Comparison of ENCODE assay signal across 10 mouse cellular contexts in the genomic region with DNA sequence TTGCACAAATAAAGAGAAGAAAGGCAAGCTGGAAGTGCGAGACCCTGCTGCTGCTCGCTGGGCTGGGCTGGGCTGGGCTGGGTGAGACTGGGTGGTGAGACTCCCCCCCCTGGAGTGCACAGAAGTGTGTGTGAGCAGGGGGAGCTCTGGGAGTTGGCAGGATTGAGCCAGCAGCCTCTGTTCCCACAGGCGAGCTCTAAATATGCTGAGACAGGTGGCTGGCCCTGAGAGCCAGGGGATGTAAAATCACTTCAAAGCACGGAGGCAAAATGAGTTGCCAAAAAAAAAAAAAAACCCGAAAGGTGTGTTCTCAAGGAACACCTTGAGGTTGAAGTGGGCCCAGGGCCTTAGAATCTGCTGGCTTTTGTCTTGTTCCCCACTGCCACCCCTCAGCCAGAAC. TPM values are rescaled to one million over a fixed set of nuclear protein-coding genes. Genes with fewer than 3 reads are reported as not detected.
DNase-seq lines count a peak whose midpoint lies in the region; ATAC-seq and TF ChIP-seq lines count a peak whose summit lies in the region.
"Had no signal": no experiment of that assay in that cellular context is flagged by ENCODE, and none has a peak within 500 bp of the region (broad histone marks: within the 10 kb centered on the region; RNA-seq: fewer than 3 reads in every experiment).

No protein-coding gene starts in this region.

- no peaks in the 10 kb centered on the region for H3K9me3 ChIP-seq in limb, embryonic 12.5 days
- H3K9me3 ChIP-seq in limb, embryonic 10.5 days (replicated peaks), result no peaks in the 10 kb centered on the region
- H3K9me3 ChIP-seq in limb, embryonic 14.5 days (ENCODE audit: control insufficient read depth, low read length), result no peaks in the 10 kb centered on the region

- H3K9ac ChIP-seq in limb, embryonic 12.5 days (replicated peaks), result no peak overlapping the region
- 0 out of 2 replicates have a peak overlapping the region, but pooled peaks have one; percentile 21 for H3K9ac ChIP-seq in limb, embryonic 14.5 days (ENCODE audit: low read depth, low read length, severe bottlenecking)
- H3K9ac ChIP-seq: lung, embryonic 14.5 days had no signal

- 66% methylated on average over 5 of the region's 5 CpGs for WGBS in limb, embryonic 12.5 days
- WGBS in limb, embryonic 10.5 days, result 78% methylated on average over 5 of the region's 5 CpGs
- WGBS in limb, embryonic 14.5 days, result 55% methylated on average over 5 of the region's 5 CpGs

- no peak for TF ChIP-seq POLR2A in limb, embryonic 14.5 days (IDR thresholded peaks at IDR 0.05; ENCODE audit: borderline replicate concordance, extremely low read depth, insufficient read depth, insufficient read length)

- no peaks in the 10 kb centered on the region; the same call in 1 of the 2 replicates for H3K4me1 ChIP-seq in limb, embryonic 12.5 days (replicated peaks)
- peaks cover 19% of the 10 kb centered on the region for H3K4me1 ChIP-seq in limb, embryonic 10.5 days
- peaks cover 10% of the 10 kb centered on the region; the same call in 1 of the 2 replicates for H3K4me1 ChIP-seq in limb, embryonic 14.5 days (ENCODE audit: control insufficient read depth, insufficient read depth, low read length)

- no peak overlapping the region for H3K4me3 ChIP-seq in limb, embryonic 12.5 days (replicated peaks)
- H3K4me3 ChIP-seq in limb, embryonic 10.5 days, result no peak overlapping the region
- no peak overlapping the region for H3K4me3 ChIP-seq in limb, embryonic 14.5 days (replicated peaks; ENCODE audit: low read length)

- peak; percentile 63 for DNase-seq in gastrocnemius, adult 18-20 months (ENCODE audit: low spot score)
- no peak for DNase-seq in gastrocnemius, postnatal 4 days (ENCODE audit: low spot score in 2 of 2)
- DNase-seq in limb, embryonic 10.5 days (ENCODE audit: low spot score), result no peak
- peak; percentile 68 to 70 for DNase-seq in cerebellum, postnatal 36 days
- DNase-seq in limb, embryonic 14.5 days (ENCODE audit: low spot score), result no peak
- DNase-seq in testis, postnatal 10 days (ENCODE audit: low spot score), result no peak
- no peak for DNase-seq in adrenal gland, adult 8-10 months
- DNase-seq: kidney, postnatal 25 days; lung, embryonic 14.5 days had no signal

- H3K27me3 ChIP-seq in limb, embryonic 12.5 days, result no peaks in the 10 kb centered on the region
- H3K27me3 ChIP-seq in limb, embryonic 10.5 days (ENCODE audit: low read depth, poor library complexity, severe bottlenecking), result no peaks in the 10 kb centered on the region
- no peaks in the 10 kb centered on the region for H3K27me3 ChIP-seq in limb, embryonic 14.5 days (ENCODE audit: control insufficient read depth, insufficient read depth, low read length)

- peaks cover 56% of the 10 kb centered on the region for H3K36me3 ChIP-seq in limb, embryonic 12.5 days
- peaks cover 66% of the 10 kb centered on the region for H3K36me3 ChIP-seq in limb, embryonic 10.5 days
- H3K36me3 ChIP-seq in limb, embryonic 14.5 days (ENCODE audit: control insufficient read depth, insufficient read depth, low read length), result peaks cover 53% of the 10 kb centered on the region

- no peak for ATAC-seq in limb, embryonic 12.5 days (ENCODE audit: insufficient number of reproducible peaks, insufficient read depth, low FRiP score, low TSS enrichment, low read depth)
- no peak for ATAC-seq in limb, embryonic 14.5 days (ENCODE audit: low FRiP score, low read depth)

- H3K4me2 ChIP-seq in limb, embryonic 12.5 days, result no peak overlapping the region
- no peak overlapping the region for H3K4me2 ChIP-seq in limb, embryonic 14.5 days (replicated peaks; ENCODE audit: low read depth, low read length, severe bottlenecking)
- H3K4me2 ChIP-seq: lung, embryonic 14.5 days had no signal

- H3K27ac ChIP-seq in limb, embryonic 12.5 days, result peak overlapping the region; percentile 59; the same call in 1 of the 2 replicates
- H3K27ac ChIP-seq in limb, embryonic 10.5 days, result no peak overlapping the region
- peak overlapping the region; percentile 33; the same call in 1 of the 2 replicates for H3K27ac ChIP-seq in limb, embryonic 14.5 days (replicated peaks; ENCODE audit: low read depth, low read length)

RNA-seq across cellular contexts. Expression of a gene that starts 7.3 kb away (rescaled TPM):
- 10 to 100 TPM; 43.9 to 44.1 TPM for total RNA-seq in gastrocnemius, adult 18-20 months (2021)
- 10 to 100 TPM; 47.4 to 49.3 TPM for total RNA-seq in gastrocnemius, postnatal 4 days (2021)
- 122 and 125 TPM in 2 replicates for polyA plus RNA-seq in limb, embryonic 12.5 days (2016; fragmentation: Nextera tagmentation; extraction: Ambion mirVana)
- 128 and 132 TPM in 2 replicates for polyA plus RNA-seq in limb, embryonic 10.5 days (2016; fragmentation: Nextera tagmentation; extraction: Ambion mirVana)
- polyA plus RNA-seq in limb, embryonic 14.5 days (2012; rRNA removed), result 98.1 and 116 TPM in 2 replicates
- 110 and 117 TPM in 2 replicates for polyA plus RNA-seq in limb, embryonic 14.5 days (2014; fragmentation: Nextera tagmentation; extraction: Ambion mirVana)
- 10 to 100 TPM; 62.7 to 88.9 (median 78.0) TPM for total RNA-seq in adrenal gland, adult 8-10 months (2022)

RNA-seq across cellular contexts. Expression of a gene that starts 22.1 kb away (rescaled TPM):
- total RNA-seq in gastrocnemius, adult 18-20 months (2021), result 100 to 1,000 TPM; 162 to 171 TPM
- 100 to 1,000 TPM; 191 to 194 TPM for total RNA-seq in gastrocnemius, postnatal 4 days (2021)
- polyA plus RNA-seq in limb, embryonic 12.5 days (2016; fragmentation: Nextera tagmentation; extraction: Ambion mirVana), result 157 TPM in 2 replicates
- 95.3 and 123 TPM in 2 replicates for polyA plus RNA-seq in limb, embryonic 10.5 days (2016; fragmentation: Nextera tagmentation; extraction: Ambion mirVana)
- polyA plus RNA-seq in limb, embryonic 14.5 days (2012; rRNA removed), result 45.1 and 51.3 TPM in 2 replicates
- 92.7 and 98.2 TPM in 2 replicates for polyA plus RNA-seq in limb, embryonic 14.5 days (2014; fragmentation: Nextera tagmentation; extraction: Ambion mirVana)
- total RNA-seq in adrenal gland, adult 8-10 months (2022), result 100 to 1,000 TPM; 160 to 216 (median 189) TPM

RNA-seq across cellular contexts. Expression of a gene that starts 54.9 kb away (rescaled TPM):
- total RNA-seq in gastrocnemius, adult 18-20 months (2021), result 1 to 10 TPM; 1.6 to 2.6 TPM
- 10 to 100 TPM; 21.1 to 24.9 TPM for total RNA-seq in gastrocnemius, postnatal 4 days (2021)
- 19.2 and 20.9 TPM in 2 replicates for polyA plus RNA-seq in limb, embryonic 12.5 days (2016; fragmentation: Nextera tagmentation; extraction: Ambion mirVana)
- 12.8 and 15.0 TPM in 2 replicates for polyA plus RNA-seq in limb, embryonic 10.5 days (2016; fragmentation: Nextera tagmentation; extraction: Ambion mirVana)
- polyA plus RNA-seq in limb, embryonic 14.5 days (2012; rRNA removed), result 48.3 and 59.6 TPM in 2 replicates
- polyA plus RNA-seq in limb, embryonic 14.5 days (2014; fragmentation: Nextera tagmentation; extraction: Ambion mirVana), result 19.3 and 22.1 TPM in 2 replicates
- 10 to 100 TPM; 14.7 to 21.4 (median 18.0) TPM for total RNA-seq in adrenal gland, adult 8-10 months (2022)

Comparison
In these comparisons a context has a peak if more than half of its experiments do, and no peak if none do; other contexts are left out.
1. DNase-seq: peak in gastrocnemius, adult 18-20 months (single experiment) and cerebellum, postnatal 36 days (2 of 2); none in gastrocnemius, postnatal 4 days (0 of 2), limb, embryonic 10.5 days (single experiment), limb, embryonic 14.5 days (single experiment), testis, postnatal 10 days (single experiment) and adrenal gland, adult 8-10 months (single experiment).
2. RNA of a gene that starts 54.9 kb away (total RNA-seq): 21.1 to 24.9 TPM in gastrocnemius, postnatal 4 days and 14.7 to 21.4 TPM in adrenal gland, adult 8-10 months; 1.6 to 2.6 TPM in gastrocnemius, adult 18-20 months; every median in the first group is over 4 times any median in the second.